Mouse (Mus musculus) heart, adult 11 months (tissue): Measurements from ENCODE around the gene Ccdc69.

Source experiments
- DNase-seq: peaks from one replicate; pipeline ENCODE4 v3.0.0; 2022

The Ccdc69 gene

GRCm38 (mm10) chr11:55096731-55097462 is 19.0 kb upstream of the Ccdc69 start:
- DNase-seq = no peak

GRCm38 (mm10) chr11:55096296-55096695 is 18.4 kb upstream of the Ccdc69 start:
- DNase-seq = peak; percentile 88

- DNase-seq = no peak
Measured at GRCm38 (mm10) chr11:55093096-55093495, 15.2 kb upstream of the Ccdc69 start.

- no peak for DNase-seq
Measured at GRCm38 (mm10) chr11:55089892-55090291, 12.0 kb upstream of the Ccdc69 start.

- DNase-seq = no peak
Measured at GRCm38 (mm10) chr11:55087006-55087405, 9.1 kb upstream of the Ccdc69 start.

GRCm38 (mm10) chr11:55085396-55085795 is 7.5 kb upstream of the Ccdc69 start:
- DNase-seq = peak; percentile 94

GRCm38 (mm10) chr11:55084629-55085028 is 6.7 kb upstream of the Ccdc69 start:
- peak; percentile 93 for DNase-seq

- no peak for DNase-seq
Measured at GRCm38 (mm10) chr11:55081206-55081605, 3.3 kb upstream of the Ccdc69 start.

- peak; percentile 87 for DNase-seq
Measured at GRCm38 (mm10) chr11:55079180-55079579, 1.2 kb upstream of the Ccdc69 start.

GRCm38 (mm10) chr11:55078502-55078901 is 571 bp upstream of the Ccdc69 start:
- no peak for DNase-seq

GRCm38 (mm10) chr11:55076234-55076633 is 1.7 kb downstream of the Ccdc69 start:
- DNase-seq = peak; percentile 82

GRCm38 (mm10) chr11:55075602-55076001 is 2.3 kb downstream of the Ccdc69 start:
- peak; percentile 95 for DNase-seq

- DNase-seq = peak; percentile 89
Measured at GRCm38 (mm10) chr11:55073191-55073590, 4.7 kb downstream of the Ccdc69 start.

GRCm38 (mm10) chr11:55072467-55072866 is 5.5 kb downstream of the Ccdc69 start:
- DNase-seq = no peak

GRCm38 (mm10) chr11:55071344-55071743 is 6.6 kb downstream of the Ccdc69 start:
- no peak for DNase-seq

GRCm38 (mm10) chr11:55069023-55069422 is 8.9 kb downstream of the Ccdc69 start:
- no peak for DNase-seq

- no peak for DNase-seq
Measured at GRCm38 (mm10) chr11:55066921-55067320, 11.0 kb downstream of the Ccdc69 start.

- no peak for DNase-seq
Measured at GRCm38 (mm10) chr11:55062856-55063255, 15.1 kb downstream of the Ccdc69 start.

GRCm38 (mm10) chr11:55060802-55061201 is 17.1 kb downstream of the Ccdc69 start:
- no peak for DNase-seq

- no peak for DNase-seq
Measured at GRCm38 (mm10) chr11:55057511-55057910, 20.4 kb downstream of the Ccdc69 start.

- DNase-seq = peak; percentile 93
Measured at GRCm38 (mm10) chr11:55050837-55051510, 27.0 kb downstream of the Ccdc69 start.

GRCm38 (mm10) chr11:55046600-55046999 is 31.3 kb downstream of the Ccdc69 start:
- peak; percentile 90 for DNase-seq

- DNase-seq = peak; percentile 84
Measured at GRCm38 (mm10) chr11:55041348-55041747, 36.6 kb downstream of the Ccdc69 start.

GRCm38 (mm10) chr11:55039591-55039990 is 38.3 kb downstream of the Ccdc69 start:
- DNase-seq = peak; percentile 95
